Mouse (Mus musculus) spleen, postnatal 36 days (tissue): ENCODE measurements at regions not wholly inside any gene's neighbourhood (a gene's known extent, or its start where the extent isn't known, plus 50 kb on each side); places are given as distances from the start of the nearest gene placed in this dataset.

Experiments
- DNase-seq, 2 experiments: peaks; one replicate each; pipeline ENCODE4 v3.0.0; 2022; ENCODE audit warnings: low spot score in 2 of 2, mixed read lengths in 1 of 2

GRCm38 (mm10) chr5:46092549-46092948 is 235.1 kb upstream of the Lcorl start:
- no peak for DNase-seq

- DNase-seq = no peak
These were observed 229.5 kb upstream of the Lcorl start for GRCm38 (mm10) chr5:46086885-46087284.

- DNase-seq = no peak
These were observed 225.9 kb upstream of the Lcorl start for GRCm38 (mm10) chr5:46083293-46083692.

- no peak for DNase-seq
These were observed 216.3 kb upstream of the Lcorl start for GRCm38 (mm10) chr5:46073744-46074143.

- DNase-seq = no peak
These were observed 215.7 kb upstream of the Lcorl start for GRCm38 (mm10) chr5:46073136-46073535.

GRCm38 (mm10) chr5:46059910-46060309 is 202.5 kb upstream of the Lcorl start:
- no peak for DNase-seq

- DNase-seq = no peak
These were observed 197.4 kb upstream of the Lcorl start for GRCm38 (mm10) chr5:46054850-46055249.

- DNase-seq = no peak
These were observed 185.4 kb upstream of the Lcorl start for GRCm38 (mm10) chr5:46042684-46043348.

GRCm38 (mm10) chr5:46033008-46033676 is 175.7 kb upstream of the Lcorl start:
- no peak for DNase-seq

- DNase-seq = no peak
These were observed 174.8 kb upstream of the Lcorl start for GRCm38 (mm10) chr5:46032206-46032605.

GRCm38 (mm10) chr5:46024138-46024537 is 166.7 kb upstream of the Lcorl start:
- no peak for DNase-seq

- no peak for DNase-seq
These were observed 166.0 kb upstream of the Lcorl start for GRCm38 (mm10) chr5:46023456-46023855.

- no peak for DNase-seq
These were observed 164.6 kb upstream of the Lcorl start for GRCm38 (mm10) chr5:46022047-46022422.

GRCm38 (mm10) chr5:46021398-46022046 is 164.1 kb upstream of the Lcorl start:
- no peak for DNase-seq

- DNase-seq = no peak
These were observed 162.8 kb upstream of the Lcorl start for GRCm38 (mm10) chr5:46020175-46020574.

- DNase-seq = no peak
These were observed 150.0 kb upstream of the Lcorl start for GRCm38 (mm10) chr5:46007446-46007845.

GRCm38 (mm10) chr5:46006691-46007090 is 149.3 kb upstream of the Lcorl start:
- DNase-seq = no peak

GRCm38 (mm10) chr5:46006228-46006627 is 148.8 kb upstream of the Lcorl start:
- no peak for DNase-seq

- DNase-seq = no peak
These were observed 148.2 kb upstream of the Lcorl start for GRCm38 (mm10) chr5:46005631-46006030.

GRCm38 (mm10) chr5:46002011-46002410 is 144.6 kb upstream of the Lcorl start:
- no peak for DNase-seq

GRCm38 (mm10) chr5:45957766-45958165 is 100.4 kb upstream of the Lcorl start:
- DNase-seq = no peak

GRCm38 (mm10) chr5:45943970-45944369 is 86.6 kb upstream of the Lcorl start:
- no peak for DNase-seq

GRCm38 (mm10) chr5:45932970-45933369 is 75.6 kb upstream of the Lcorl start:
- DNase-seq = no peak
